Mouse (Mus musculus): ENCODE measurements at regions not wholly inside any gene's neighbourhood (a gene's known extent, or its start where the extent isn't known, plus 50 kb on each side); places are given as distances from the start of the nearest gene placed in this dataset.

DNA sequence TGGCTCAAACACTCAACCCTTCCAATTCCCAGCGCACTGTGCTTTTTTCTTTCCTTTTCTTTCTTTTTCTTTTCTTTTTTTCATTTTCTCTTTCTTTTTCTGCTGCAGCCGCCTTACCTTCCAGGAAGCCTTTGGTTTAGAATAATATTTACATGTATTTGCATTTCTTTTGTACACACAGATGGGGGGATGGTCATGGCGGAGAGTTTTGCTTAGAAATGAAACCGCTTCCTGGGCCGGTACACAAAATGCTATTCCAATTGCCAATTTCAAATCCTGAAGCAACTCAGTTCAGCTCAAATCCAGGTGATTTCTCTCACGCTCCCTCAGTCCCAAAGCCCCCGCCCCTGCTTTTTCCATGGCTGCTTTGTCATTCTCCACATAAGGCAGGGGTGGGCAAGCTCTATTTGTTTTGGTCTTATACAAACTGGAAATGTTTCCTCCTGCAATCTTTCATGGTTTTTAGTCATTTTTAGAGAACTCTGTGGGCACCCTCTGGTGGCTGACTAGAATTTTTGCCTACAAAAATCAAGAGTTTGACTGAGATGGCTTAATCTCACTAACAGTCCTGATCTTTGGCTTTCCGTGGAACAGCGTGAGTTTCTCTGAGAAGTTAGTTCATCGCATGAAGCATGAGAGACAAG, 149.4 kb upstream of the Egln3 start:
- Histone ChIP-seq H3K4me3 (replicated peaks; ENCODE audit: low read depth, low read length) (no peak overlapping the region), H3K4me2 (ENCODE audit: low read length) (peak overlapping the region; percentile 31), H3K36me3 (ENCODE audit: control insufficient read depth, insufficient read depth, low read length) (no peaks in the 10 kb centered on the region), H3K27me3 (ENCODE audit: control insufficient read depth, insufficient read depth, low read length) (no peaks in the 10 kb centered on the region), H3K9me3 (ENCODE audit: control insufficient read depth, low read length) (no peaks in the 10 kb centered on the region), H3K4me1 (ENCODE audit: control insufficient read depth, insufficient read depth, low read length) (no peaks in the 10 kb centered on the region; the same call in 1 of the 2 replicates), H3K9ac (replicated peaks; ENCODE audit: low read length) (no peak overlapping the region), H3K27ac (replicated peaks; ENCODE audit: low read depth, low read length) (no peak overlapping the region)
- DNase-seq, result peak; percentile 81
- ATAC-seq (ENCODE audit: low FRiP score, low TSS enrichment), result no peak
- 45% methylated on average over 10 of the region's 10 CpGs for WGBS

GRCm38 (mm10) chr12:54350293-54350692, 146.6 kb upstream of the Egln3 start:
- no peaks in the 10 kb centered on the region for H3K36me3 ChIP-seq (ENCODE audit: control insufficient read depth, insufficient read depth, low read length)
- H3K27me3 ChIP-seq (ENCODE audit: control insufficient read depth, insufficient read depth, low read length), result no peaks in the 10 kb centered on the region
- H3K9ac ChIP-seq (replicated peaks; ENCODE audit: low read length), result no peak overlapping the region
- no peak for ATAC-seq (ENCODE audit: low FRiP score, low TSS enrichment)
- no peak overlapping the region for H3K4me2 ChIP-seq (ENCODE audit: low read length)
- H3K27ac ChIP-seq (replicated peaks; ENCODE audit: low read depth, low read length), result no peak overlapping the region
- no peaks in the 10 kb centered on the region; the same call in 1 of the 2 replicates for H3K4me1 ChIP-seq (ENCODE audit: control insufficient read depth, insufficient read depth, low read length)
- H3K4me3 ChIP-seq (replicated peaks; ENCODE audit: low read depth, low read length), result no peak overlapping the region
- peak; percentile 52 for DNase-seq
- H3K9me3 ChIP-seq (ENCODE audit: control insufficient read depth, low read length), result no peaks in the 10 kb centered on the region
- WGBS, result 33% methylated on average over 1 of the region's 1 CpGs

GRCm38 (mm10) chr12:54349403-54349802, 145.7 kb upstream of the Egln3 start:
- 54% methylated on average over 2 of the region's 2 CpGs for WGBS
- no peak overlapping the region for H3K27ac ChIP-seq (replicated peaks; ENCODE audit: low read depth, low read length)
- H3K36me3 ChIP-seq (ENCODE audit: control insufficient read depth, insufficient read depth, low read length), result no peaks in the 10 kb centered on the region

DNA sequence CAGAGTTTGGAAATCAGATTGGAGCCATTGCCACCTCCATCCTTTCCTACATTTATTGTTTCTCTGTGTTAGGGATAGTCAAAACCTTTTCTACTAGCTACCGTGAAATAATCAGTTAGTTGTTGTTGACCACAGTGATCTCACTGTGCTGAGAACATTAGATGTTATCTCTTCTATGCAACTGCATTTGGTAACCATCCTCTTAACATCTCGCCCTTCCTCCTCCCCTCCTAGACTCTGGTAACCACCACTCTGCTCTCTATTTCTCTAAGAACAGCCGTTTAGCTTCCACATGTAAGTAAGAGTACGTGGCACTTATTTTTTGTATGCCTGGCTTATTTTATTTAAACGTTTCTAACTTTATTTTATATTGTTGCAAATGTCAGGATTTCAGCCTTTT, 139.8 kb upstream of the Egln3 start:
- Histone ChIP-seq H3K9me3 (ENCODE audit: control insufficient read depth, low read length) (no peaks in the 10 kb centered on the region), H3K4me1 (ENCODE audit: control insufficient read depth, insufficient read depth, low read length) (no peaks in the 10 kb centered on the region), H3K27me3 (ENCODE audit: control insufficient read depth, insufficient read depth, low read length) (no peaks in the 10 kb centered on the region), H3K9ac (replicated peaks; ENCODE audit: low read length) (no peak overlapping the region), H3K4me3 (replicated peaks; ENCODE audit: low read depth, low read length) (no peak overlapping the region), H3K4me2 (ENCODE audit: low read length) (no peak overlapping the region), H3K27ac (replicated peaks; ENCODE audit: low read depth, low read length) (no peak overlapping the region), H3K36me3 (ENCODE audit: control insufficient read depth, insufficient read depth, low read length) (no peaks in the 10 kb centered on the region)
- 84% methylated on average over 5 of the region's 5 CpGs for WGBS
- no peak for ATAC-seq (ENCODE audit: low FRiP score, low TSS enrichment)
- DNase-seq, result no peak

More at GRCm38 (mm10) chr12:54349403-54349802, 145.7 kb upstream of the Egln3 start:
- Histone ChIP-seq H3K4me2 (ENCODE audit: low read length) (no peak overlapping the region), H3K9ac (replicated peaks; ENCODE audit: low read length) (no peak overlapping the region), H3K4me3 (replicated peaks; ENCODE audit: low read depth, low read length) (no peak overlapping the region), H3K4me1 (ENCODE audit: control insufficient read depth, insufficient read depth, low read length) (no peaks in the 10 kb centered on the region; the same call in 1 of the 2 replicates), H3K9me3 (ENCODE audit: control insufficient read depth, low read length) (no peaks in the 10 kb centered on the region), H3K27me3 (ENCODE audit: control insufficient read depth, insufficient read depth, low read length) (no peaks in the 10 kb centered on the region)
- ATAC-seq (ENCODE audit: low FRiP score, low TSS enrichment) (no peak), DNase-seq (no peak)

DNA sequence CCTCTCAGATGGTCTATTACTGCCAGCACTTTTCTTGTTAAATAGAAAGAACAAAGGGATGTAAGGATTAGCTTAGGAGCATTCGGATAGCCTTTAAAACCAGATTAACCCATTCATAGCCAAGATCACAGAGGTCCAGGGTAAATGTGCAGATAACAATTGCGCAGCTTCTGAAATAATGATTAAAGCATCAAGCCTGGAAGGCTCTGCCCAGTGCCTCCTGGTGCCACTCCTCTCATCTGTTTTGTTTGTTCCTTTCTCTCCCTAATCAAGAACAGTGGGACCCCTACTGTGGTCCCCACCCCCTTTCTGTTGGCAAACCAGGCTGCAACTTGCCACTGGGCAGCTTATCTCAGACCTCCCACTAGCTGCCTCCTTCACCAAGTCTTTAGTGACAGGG, 131.8 kb upstream of the Egln3 start:
- ATAC-seq (ENCODE audit: low FRiP score, low TSS enrichment) (no peak), DNase-seq (peak; percentile 53)
- Histone ChIP-seq H3K9me3 (ENCODE audit: control insufficient read depth, low read length) (no peaks in the 10 kb centered on the region), H3K27ac (replicated peaks; ENCODE audit: low read depth, low read length) (peak overlapping the region; percentile 68), H3K9ac (replicated peaks; ENCODE audit: low read length) (no peak overlapping the region), H3K4me1 (ENCODE audit: control insufficient read depth, insufficient read depth, low read length) (peaks cover 17% of the 10 kb centered on the region; the same call in 1 of the 2 replicates), H3K4me3 (replicated peaks; ENCODE audit: low read depth, low read length) (no peak overlapping the region), H3K27me3 (ENCODE audit: control insufficient read depth, insufficient read depth, low read length) (no peaks in the 10 kb centered on the region), H3K4me2 (ENCODE audit: low read length) (0 out of 2 replicates have a peak overlapping the region, but pooled peaks have one; percentile 5), H3K36me3 (ENCODE audit: control insufficient read depth, insufficient read depth, low read length) (no peaks in the 10 kb centered on the region)
- WGBS, result 2% methylated on average over 2 of the region's 2 CpGs

DNA sequence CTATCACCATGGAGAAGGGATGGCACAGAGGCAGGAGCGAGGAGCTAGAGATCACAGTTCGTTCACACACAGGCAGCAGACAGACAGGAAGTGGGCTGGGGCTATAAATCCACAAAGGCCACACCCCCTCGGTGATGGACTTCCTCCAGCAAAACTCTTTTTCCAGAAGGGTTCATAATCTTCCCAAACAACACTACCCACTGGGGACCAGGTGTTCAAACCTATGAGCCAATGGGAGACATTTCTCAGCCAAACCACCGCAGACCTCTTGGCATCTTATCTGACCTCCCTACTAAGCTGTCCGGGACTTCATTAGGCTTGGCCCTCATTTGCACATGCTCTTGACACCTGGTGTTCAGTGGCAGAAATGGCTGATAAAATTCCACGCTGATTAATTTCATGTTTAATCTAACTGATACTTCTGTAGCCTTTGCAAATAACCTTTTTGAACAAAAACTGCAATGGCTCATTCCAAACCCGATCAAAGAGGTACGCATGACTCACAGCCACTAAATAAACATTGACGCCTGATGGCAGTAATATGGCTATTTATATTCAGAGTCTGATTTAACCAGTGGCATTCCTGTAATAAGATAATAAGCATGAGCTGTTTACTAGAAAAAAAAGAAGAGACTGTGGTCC, 131.0 kb upstream of the Egln3 start:
- Histone ChIP-seq H3K4me3 (replicated peaks; ENCODE audit: low read depth, low read length) (no peak overlapping the region), H3K9me3 (ENCODE audit: control insufficient read depth, low read length) (no peaks in the 10 kb centered on the region), H3K9ac (replicated peaks; ENCODE audit: low read length) (no peak overlapping the region), H3K36me3 (ENCODE audit: control insufficient read depth, insufficient read depth, low read length) (no peaks in the 10 kb centered on the region), H3K27me3 (ENCODE audit: control insufficient read depth, insufficient read depth, low read length) (no peaks in the 10 kb centered on the region), H3K4me2 (ENCODE audit: low read length) (no peak overlapping the region), H3K27ac (replicated peaks; ENCODE audit: low read depth, low read length) (peak overlapping the region; percentile 68), H3K4me1 (ENCODE audit: control insufficient read depth, insufficient read depth, low read length) (peaks cover 17% of the 10 kb centered on the region; the same call in 1 of the 2 replicates)
- ATAC-seq (ENCODE audit: low FRiP score, low TSS enrichment) (peak; percentile 64; the same call in 1 of the 2 replicates), DNase-seq (peak; percentile 52)
- 29% methylated on average over 9 of the region's 9 CpGs for WGBS

DNA sequence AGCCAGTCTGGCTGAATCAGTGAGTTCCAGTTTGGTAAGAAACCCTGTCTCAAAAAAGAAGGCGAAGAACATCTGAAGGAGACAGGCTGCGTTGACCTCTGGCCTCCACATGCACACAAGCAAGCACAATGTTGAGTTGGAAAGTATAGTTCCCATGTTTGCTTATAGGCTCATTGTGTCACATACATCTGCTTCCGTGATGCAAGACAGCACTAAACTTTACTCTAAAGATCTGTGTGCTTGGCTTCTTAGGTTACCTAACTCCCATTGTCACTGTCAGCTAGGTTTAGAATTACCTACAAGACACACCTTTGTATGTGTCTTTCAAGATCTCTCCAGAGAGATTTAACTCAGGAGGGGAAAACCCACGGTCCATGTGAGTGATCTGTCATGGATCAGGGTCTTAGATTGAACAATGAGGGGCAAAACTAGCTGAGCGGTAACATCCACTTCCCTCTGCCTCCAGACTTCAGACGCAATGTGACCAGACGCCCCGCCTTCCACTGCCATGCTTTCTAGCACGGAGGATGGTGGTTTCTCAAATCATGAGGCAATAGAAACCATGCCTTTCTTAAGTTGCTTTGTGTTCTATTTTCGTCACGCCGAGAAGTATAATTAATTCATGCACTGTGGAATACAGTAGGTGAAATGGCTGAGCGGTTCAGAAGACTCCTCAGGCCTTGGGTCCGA, 130.1 kb upstream of the Egln3 start:
- H3K4me1 ChIP-seq (ENCODE audit: control insufficient read depth, insufficient read depth, low read length), result peaks cover 17% of the 10 kb centered on the region; the same call in 1 of the 2 replicates
- 75% methylated on average over 14 of the region's 14 CpGs for WGBS
- DNase-seq (no peak), ATAC-seq (ENCODE audit: low FRiP score, low TSS enrichment) (no peak)
- H3K4me3 ChIP-seq (replicated peaks; ENCODE audit: low read depth, low read length), result no peak overlapping the region
- no peaks in the 10 kb centered on the region for H3K27me3 ChIP-seq (ENCODE audit: control insufficient read depth, insufficient read depth, low read length)
- no peaks in the 10 kb centered on the region for H3K36me3 ChIP-seq (ENCODE audit: control insufficient read depth, insufficient read depth, low read length)
- no peak overlapping the region for H3K4me2 ChIP-seq (ENCODE audit: low read length)
- H3K27ac ChIP-seq (replicated peaks; ENCODE audit: low read depth, low read length), result no peak overlapping the region
- H3K9me3 ChIP-seq (ENCODE audit: control insufficient read depth, low read length), result no peaks in the 10 kb centered on the region
- no peak overlapping the region for H3K9ac ChIP-seq (replicated peaks; ENCODE audit: low read length)

GRCm38 (mm10) chr12:54327483-54327882, 123.8 kb upstream of the Egln3 start:
- no peaks in the 10 kb centered on the region for H3K4me1 ChIP-seq (ENCODE audit: control insufficient read depth, insufficient read depth, low read length)
- H3K27me3 ChIP-seq (ENCODE audit: control insufficient read depth, insufficient read depth, low read length), result no peaks in the 10 kb centered on the region
- H3K36me3 ChIP-seq (ENCODE audit: control insufficient read depth, insufficient read depth, low read length), result no peaks in the 10 kb centered on the region
- H3K27ac ChIP-seq (replicated peaks; ENCODE audit: low read depth, low read length), result no peak overlapping the region
- H3K9me3 ChIP-seq (ENCODE audit: control insufficient read depth, low read length), result no peaks in the 10 kb centered on the region
- DNase-seq (no peak), ATAC-seq (ENCODE audit: low FRiP score, low TSS enrichment) (no peak)
- no peak overlapping the region for H3K4me3 ChIP-seq (replicated peaks; ENCODE audit: low read depth, low read length)
- 65% methylated on average over 1 of the region's 1 CpGs for WGBS
- no peak overlapping the region for H3K4me2 ChIP-seq (ENCODE audit: low read length)
- H3K9ac ChIP-seq (replicated peaks; ENCODE audit: low read length), result no peak overlapping the region
